Mouse (Mus musculus) C2C12 (cell line): ENCODE measurements around the gene Paqr6. TPM values are rescaled to one million over a fixed set of nuclear protein-coding genes. Genes with fewer than 3 reads are reported as not detected.

Source experiments
- H3K27me3 ChIP-seq: one replicate; pipeline ENCODE4 v1.6.1; 2011; ENCODE audit not compliant: control insufficient read depth, insufficient read depth, insufficient read length
- H3K36me3 ChIP-seq: one replicate; pipeline ENCODE4 v1.6.1; 2011; ENCODE audit not compliant: control insufficient read depth, insufficient read depth
- H3K4me3 ChIP-seq: one replicate; pipeline ENCODE4 v1.5.1; 2011; ENCODE audit warnings: mild to moderate bottlenecking, control low read depth; ENCODE audit not compliant: poor library complexity, insufficient read depth, severe bottlenecking
- H3K79me2 ChIP-seq: one replicate; pipeline ENCODE4 v1.6.1; 2011; ENCODE audit not compliant: control insufficient read depth, insufficient read depth
- H3K79me3 ChIP-seq: one replicate; pipeline ENCODE4 v1.6.1; 2011; ENCODE audit warnings: low read depth, control low read depth
- H3ac ChIP-seq: one replicate; pipeline ENCODE3; 2011; ENCODE audit warnings: low read depth; ENCODE audit not compliant: control insufficient read depth, insufficient read length
- CEBPB ChIP-seq: IDR thresholded peaks from one replicate; pipeline ENCODE4 v1.6.1; 2011; ENCODE audit warnings: low read depth, mild to moderate bottlenecking, control low read depth, moderate library complexity
- CTCF ChIP-seq: IDR thresholded peaks from one replicate; pipeline ENCODE4 v1.5.1; 2011; ENCODE audit not compliant: control insufficient read depth, insufficient read depth, insufficient read length
- FOSL1 ChIP-seq: IDR thresholded peaks from one replicate; pipeline ENCODE4 v1.8.0; 2011; ENCODE audit warnings: mild to moderate bottlenecking, low read length; ENCODE audit not compliant: poor library complexity, insufficient read depth, severe bottlenecking
- MAX ChIP-seq: IDR thresholded peaks from one replicate; pipeline ENCODE4 v1.6.1; 2011; ENCODE audit warnings: mild to moderate bottlenecking, control low read depth
- MYOD1 ChIP-seq: IDR thresholded peaks from one replicate; pipeline ENCODE4 v1.6.1; 2011; ENCODE audit warnings: low read depth; ENCODE audit not compliant: control insufficient read depth, insufficient read length
- MYOG ChIP-seq: IDR thresholded peaks from one replicate; pipeline ENCODE4 v1.6.1; 2011; ENCODE audit not compliant: control insufficient read depth, insufficient read length; ENCODE audit errors: extremely low read depth
- USF1 ChIP-seq: IDR thresholded peaks from one replicate; pipeline ENCODE4 v1.6.1; 2011; ENCODE audit warnings: low read depth, mild to moderate bottlenecking, control low read depth, moderate library complexity
- polyA plus RNA-seq: library from polyadenylated mRNA; unstranded; fragments of >200 nt; fragmentation: generic; extraction: Trizol; gene quantifications from one replicate; pipeline ENCODE4 v1.2.1, GENCODE M21; 2012; ENCODE audit warnings: missing spikeins

The Paqr6 gene
- polyA plus RNA-seq, 1 experiment = 0.02 TPM

GRCm38 (mm10) chr3:88395742-88396141 is 31.4 kb downstream of the Paqr6 start:
- Histone ChIP-seq H3K27me3 (no peaks in the 10 kb centered on the region), H3ac (no peak overlapping the region), H3K36me3 (peaks cover 10% of the 10 kb centered on the region), H3K79me2 (peaks cover 8% of the 10 kb centered on the region), H3K4me3 (no peak overlapping the region), H3K79me3 (peaks cover 2% of the 10 kb centered on the region)
- no peak for TF ChIP-seq FOSL1
- TF ChIP-seq USF1 = no peak
- no peak for TF ChIP-seq MYOD1

- Histone ChIP-seq H3ac (no peak overlapping the region), H3K36me3 (peaks cover 17% of the 10 kb centered on the region), H3K27me3 (no peaks in the 10 kb centered on the region), H3K79me3 (peaks cover 5% of the 10 kb centered on the region), H3K79me2 (peaks cover 12% of the 10 kb centered on the region), H3K4me3 (no peak overlapping the region)
- TF ChIP-seq CEBPB = no peak
- no peak for TF ChIP-seq CTCF
- TF ChIP-seq USF1 = no peak
- no peak for TF ChIP-seq FOSL1
- no peak for TF ChIP-seq MYOD1
- no peak for TF ChIP-seq MAX
- no peak for TF ChIP-seq MYOG
These were observed 34.3 kb downstream of the Paqr6 start for GRCm38 (mm10) chr3:88398666-88399065.

- H3K4me3 ChIP-seq = no peak overlapping the region
- H3K27me3 ChIP-seq = no peaks in the 10 kb centered on the region
- H3K36me3 ChIP-seq = peaks cover 16% of the 10 kb centered on the region
- H3ac ChIP-seq = no peak overlapping the region
- H3K79me2 ChIP-seq = peaks cover 61% of the 10 kb centered on the region
- TF ChIP-seq USF1 (no peak), CTCF (no peak), MYOD1 (no peak), CEBPB (no peak), FOSL1 (no peak), MYOG (no peak), MAX (no peak)
- peaks cover 21% of the 10 kb centered on the region for H3K79me3 ChIP-seq
These were observed 39.3 kb downstream of the Paqr6 start for GRCm38 (mm10) chr3:88403522-88404230.

GRCm38 (mm10) chr3:88407090-88407489 is 42.7 kb downstream of the Paqr6 start:
- TF ChIP-seq MYOD1 = no peak
- TF ChIP-seq CTCF = peak; percentile 43
- TF ChIP-seq MAX = peak; percentile 52
- Histone ChIP-seq H3K79me2 (peaks cover 65% of the 10 kb centered on the region), H3K27me3 (no peaks in the 10 kb centered on the region), H3K79me3 (peaks cover 28% of the 10 kb centered on the region), H3K36me3 (peaks cover 18% of the 10 kb centered on the region), H3K4me3 (no peak overlapping the region), H3ac (no peak overlapping the region)

DNA sequence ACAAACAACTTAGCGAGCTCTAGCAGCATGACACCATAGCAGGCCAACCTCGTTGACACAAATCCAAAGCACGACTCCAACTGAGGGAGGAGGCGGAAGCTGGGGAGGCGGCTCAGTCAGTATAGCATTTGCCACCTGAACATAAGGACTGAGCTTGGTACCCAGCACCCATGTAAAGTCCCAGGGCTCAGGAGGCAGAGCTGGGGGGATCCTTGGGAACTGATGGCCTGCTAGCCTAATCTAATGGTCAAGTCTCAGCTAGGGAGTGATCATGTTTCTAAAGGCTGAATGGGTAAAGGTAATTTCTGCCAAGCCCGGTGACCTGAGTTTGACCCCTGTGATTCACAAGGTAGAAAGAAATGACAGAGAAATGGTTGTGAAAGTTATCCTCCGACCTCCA is 43.1 kb downstream of the Paqr6 start:
- TF ChIP-seq MAX = no peak
- no peak for TF ChIP-seq CTCF
- no peak for TF ChIP-seq CEBPB
- no peak for TF ChIP-seq MYOD1
- no peak for TF ChIP-seq MYOG
- H3K36me3 ChIP-seq = peaks cover 18% of the 10 kb centered on the region

DNA sequence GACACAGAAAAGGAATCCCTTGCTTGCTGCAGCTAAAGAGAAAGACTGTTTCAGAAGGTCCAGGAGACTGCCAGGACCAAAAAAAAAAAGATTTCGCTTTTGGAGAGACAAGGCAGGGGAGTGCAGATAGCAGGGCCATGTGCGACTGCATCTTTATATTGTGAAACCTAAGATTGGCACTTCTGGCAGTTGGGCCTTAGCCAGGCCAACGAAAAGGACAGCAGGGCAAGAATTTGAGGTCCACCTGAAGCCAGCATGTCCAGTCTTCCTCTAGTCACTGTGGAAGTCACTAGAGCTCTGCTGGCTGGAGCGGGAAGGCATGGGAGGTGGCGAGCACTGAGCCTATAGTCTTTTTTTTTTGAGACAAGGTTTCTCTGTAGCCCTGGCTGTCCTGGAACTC is 44.6 kb downstream of the Paqr6 start:
- Histone ChIP-seq H3K36me3 (peaks cover 19% of the 10 kb centered on the region), H3ac (peak overlapping the region; percentile 66)
- TF ChIP-seq MYOG = no peak
- TF ChIP-seq MYOD1 = no peak
- TF ChIP-seq MAX = no peak
- no peak for TF ChIP-seq FOSL1
- no peak for TF ChIP-seq USF1
- TF ChIP-seq CTCF = no peak
- TF ChIP-seq CEBPB = no peak

More for the DNA sequence above, 43.1 kb downstream of the Paqr6 start:
- Histone ChIP-seq H3ac (no peak overlapping the region), H3K79me2 (peaks cover 65% of the 10 kb centered on the region), H3K27me3 (no peaks in the 10 kb centered on the region), H3K4me3 (no peak overlapping the region), H3K79me3 (peaks cover 28% of the 10 kb centered on the region)

More for the DNA sequence above, 44.6 kb downstream of the Paqr6 start:
- Histone ChIP-seq H3K79me3 (peaks cover 24% of the 10 kb centered on the region), H3K79me2 (peaks cover 58% of the 10 kb centered on the region), H3K4me3 (peak overlapping the region; percentile 50), H3K27me3 (no peaks in the 10 kb centered on the region)
